19 mouse cellular contexts compared by ENCODE assay signal in the genomic region with DNA sequence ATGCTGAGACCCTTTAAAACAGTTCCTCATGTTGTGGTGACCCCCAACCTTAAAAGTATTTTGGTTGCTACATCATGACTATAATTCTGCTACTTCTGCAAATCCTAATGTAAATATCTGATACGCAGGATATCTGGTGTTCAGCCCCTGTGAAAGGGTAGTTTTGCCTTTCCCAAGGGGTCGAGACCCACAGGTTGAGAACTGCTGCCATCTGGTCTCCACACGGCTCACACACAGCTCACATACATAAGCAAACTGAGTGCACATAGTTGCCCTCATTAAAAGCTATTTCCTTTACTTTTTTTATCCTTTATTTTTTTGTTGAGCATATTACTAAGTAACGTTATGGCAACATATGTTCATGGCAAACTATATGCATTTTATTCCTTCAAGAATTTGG. TPM values are rescaled to one million over a fixed set of nuclear protein-coding genes. Genes with fewer than 3 reads are reported as not detected.
DNase-seq lines count a peak whose midpoint lies in the region; ATAC-seq and TF ChIP-seq lines count a peak whose summit lies in the region.
"Had no signal": no experiment of that assay in that cellular context is flagged by ENCODE, and none has a peak within 500 bp of the region (broad histone marks: within the 10 kb centered on the region; RNA-seq: fewer than 3 reads in every experiment).

No protein-coding gene starts in this region.

- H3K27me3 ChIP-seq in neural tube, embryonic 15.5 days (replicated peaks), result no peaks in the 10 kb centered on the region
- H3K27me3 ChIP-seq in heart, adult 2 months (ENCODE audit: control insufficient read depth, insufficient read depth, low read length), result no peaks in the 10 kb centered on the region
- H3K27me3 ChIP-seq: forebrain, embryonic 13.5 days; heart, embryonic 13.5 days; hindbrain, embryonic 12.5 days had no signal

- no peak overlapping the region for H3K27ac ChIP-seq in neural tube, embryonic 15.5 days (replicated peaks)
- no peak overlapping the region for H3K27ac ChIP-seq in heart, adult 2 months
- H3K27ac ChIP-seq: forebrain, embryonic 13.5 days; gastrocnemius, adult 2 months; heart, embryonic 13.5 days; hindbrain, embryonic 12.5 days; hindbrain, postnatal 0 days had no signal

- intact Hi-C loops in heart, adult 2 months (cut with DNase I), result no loop called here

- H3K4me1 ChIP-seq in neural tube, embryonic 15.5 days, result no peaks in the 10 kb centered on the region
- no peaks in the 10 kb centered on the region for H3K4me1 ChIP-seq in heart, adult 2 months (ENCODE audit: control insufficient read depth, insufficient read depth, low read length)
- H3K4me1 ChIP-seq: forebrain, embryonic 13.5 days; heart, embryonic 13.5 days; hindbrain, embryonic 12.5 days had no signal

- no peak for TF ChIP-seq POLR2A in heart, adult 2 months (IDR thresholded peaks at IDR 0.05; ENCODE audit: insufficient read depth, low read depth, low read length)

- no peak overlapping the region for H3K9ac ChIP-seq in neural tube, embryonic 15.5 days (replicated peaks)
- H3K9ac ChIP-seq in heart, adult 2 months (ENCODE audit: low read depth, low read length), result no peak overlapping the region
- H3K9ac ChIP-seq: forebrain, embryonic 13.5 days; forebrain, postnatal 0 days; heart, embryonic 13.5 days; hindbrain, embryonic 12.5 days had no signal

- TF ChIP-seq CTCF in heart, adult 2 months (IDR thresholded peaks at IDR 0.05), result no peak

- H3K4me3 ChIP-seq in neural tube, embryonic 15.5 days (replicated peaks), result no peak overlapping the region
- H3K4me3 ChIP-seq in heart, adult 2 months, result no peak overlapping the region
- H3K4me3 ChIP-seq: forebrain, embryonic 13.5 days; gastrocnemius, adult 2 months; heart, embryonic 13.5 days; hindbrain, embryonic 12.5 days had no signal

- ATAC-seq in neural tube, embryonic 15.5 days (ENCODE audit: low FRiP score), result no peak
- ATAC-seq: forebrain, embryonic 13.5 days; forebrain, postnatal 0 days; hindbrain, postnatal 0 days had no signal

- H3K4me2 ChIP-seq in neural tube, embryonic 15.5 days, result no peak overlapping the region
- H3K4me2 ChIP-seq: forebrain, embryonic 13.5 days; heart, embryonic 13.5 days; hindbrain, embryonic 12.5 days had no signal

- H3K36me3 ChIP-seq in neural tube, embryonic 15.5 days, result no peaks in the 10 kb centered on the region
- H3K36me3 ChIP-seq in heart, adult 2 months (ENCODE audit: control insufficient read depth, insufficient read depth, low read length), result no peaks in the 10 kb centered on the region
- H3K36me3 ChIP-seq: G1E; heart, embryonic 13.5 days; hindbrain, embryonic 12.5 days had no signal

- peak; percentile 50 for DNase-seq in neural tube, embryonic 10.5 days (ENCODE audit: extremely low spot score, low spot score)
- peak; percentile 73 for DNase-seq in forelimb bud, embryonic 11.5 days (ENCODE audit: low read depth, low spot score)
- DNase-seq in mesoderm, embryonic 11.5 days (ENCODE audit: low read depth, low spot score), result peak; percentile 66
- no peak for DNase-seq in heart, adult 2 months
- no peak for DNase-seq in thymus, postnatal 4 days
- DNase-seq: adrenal gland, postnatal 10 days; cerebellum, adult 11 months; cerebellum, adult 8-10 months; cerebellum, postnatal 25 days; forebrain, postnatal 0 days; gastrocnemius, adult 2 months; gastrocnemius, postnatal 25 days; heart, postnatal 36 days had no signal

- no peaks in the 10 kb centered on the region for H3K9me3 ChIP-seq in neural tube, embryonic 15.5 days (replicated peaks)
- H3K9me3 ChIP-seq: forebrain, embryonic 13.5 days; G1E; heart, embryonic 13.5 days; hindbrain, embryonic 12.5 days had no signal

- no peaks in the 10 kb centered on the region for H3K79me2 ChIP-seq in heart, adult 2 months (replicated peaks; ENCODE audit: control insufficient read depth, insufficient read depth, low read length)

- WGBS in neural tube, embryonic 15.5 days, result 76% methylated on average over 4 of the region's 4 CpGs
- WGBS in heart, adult 2 months, result 70% methylated on average over 4 of the region's 4 CpGs

- TF ChIP-seq EP300 in heart, adult 2 months (IDR thresholded peaks at IDR 0.05; ENCODE audit: insufficient read depth, low read depth, low read length), result no peak

RNA-seq across cellular contexts. Expression of gene Casd1, which starts 30.2 kb away (rescaled TPM):
- 39.3 and 43.3 TPM in 2 replicates for polyA plus RNA-seq in neural tube, embryonic 15.5 days (2015; fragmentation: Nextera tagmentation; extraction: Ambion mirVana)
- 10 to 100 TPM; 26.1 to 26.4 TPM for total RNA-seq in heart, adult 2 months (2021)
- 12.3 and 25.2 TPM in 2 replicates for polyA plus RNA-seq in heart, adult 2 months (2012; rRNA removed)

Comparison
In these comparisons a context has a peak if more than half of its experiments do, and no peak if none do; other contexts are left out.
1. DNase-seq: peak in neural tube, embryonic 10.5 days (single experiment), forelimb bud, embryonic 11.5 days (single experiment) and mesoderm, embryonic 11.5 days (single experiment); none in heart, adult 2 months (0 of 2) and thymus, postnatal 4 days (single experiment).